Mouse (Mus musculus) ovary, adult 18-20 months (tissue): ENCODE results near the gene Itsn1.

ENCODE experiments used
- DNase-seq: peaks from one replicate; pipeline ENCODE4 v3.0.0; 2022; ENCODE audit warnings: low spot score, mixed read lengths

The Itsn1 gene

DNA sequence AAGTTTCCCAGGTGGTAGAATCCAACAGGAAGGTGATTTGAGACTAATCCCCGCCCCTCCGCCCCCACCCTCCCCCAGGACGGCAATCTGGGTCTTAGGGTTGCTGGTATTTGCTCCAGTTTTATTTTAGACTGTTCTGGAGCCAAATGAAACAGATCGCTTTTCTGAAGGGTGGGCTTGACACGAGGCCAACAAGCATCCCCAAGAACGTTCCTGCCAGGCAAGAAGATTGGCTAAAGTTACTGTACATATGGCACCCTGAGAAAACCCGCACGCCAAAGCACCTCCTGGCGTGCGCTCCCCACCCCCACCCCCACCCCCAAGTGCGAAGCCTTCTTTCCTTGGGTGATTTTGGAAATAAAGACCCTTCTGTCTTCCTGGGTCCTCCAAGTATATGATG, 178.1 kb downstream of the Itsn1 start:
- no peak for DNase-seq

DNA sequence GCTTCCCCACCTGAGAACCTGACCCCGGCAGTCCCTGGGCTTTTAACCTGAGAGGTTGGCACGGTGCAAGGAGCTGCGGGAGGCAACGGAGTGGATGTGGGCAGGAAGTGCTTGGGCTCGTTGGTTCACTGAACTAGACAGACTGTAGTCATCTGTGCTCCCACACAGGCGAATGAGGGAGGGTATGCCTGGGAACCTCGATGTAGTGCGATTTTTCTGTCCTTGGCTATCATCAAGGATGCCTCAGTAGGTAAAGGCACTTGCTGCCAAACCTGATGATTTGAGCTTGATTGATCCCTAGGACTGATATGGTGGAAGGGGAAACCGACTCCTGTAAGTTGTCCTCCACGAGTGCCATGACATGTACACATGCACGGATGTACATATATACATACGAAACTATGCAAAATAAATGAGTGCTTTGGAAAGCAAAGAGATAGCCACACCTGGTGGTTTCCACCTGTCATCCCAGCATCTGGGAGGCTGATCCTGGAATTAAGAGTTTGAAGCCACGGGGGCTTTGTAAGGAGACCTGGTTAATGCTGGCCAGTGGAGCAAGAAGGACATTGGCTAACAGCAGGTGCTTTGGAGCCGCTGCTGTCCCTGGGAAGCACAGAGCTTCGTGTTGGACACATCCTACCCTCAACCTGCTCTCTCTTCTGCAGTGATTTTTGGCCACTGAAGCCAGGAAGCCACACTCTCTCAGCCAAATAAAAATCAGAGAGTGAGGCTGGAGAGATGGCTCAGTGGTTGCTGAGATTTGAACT, 180.7 kb downstream of the Itsn1 start:
- no peak for DNase-seq

DNA sequence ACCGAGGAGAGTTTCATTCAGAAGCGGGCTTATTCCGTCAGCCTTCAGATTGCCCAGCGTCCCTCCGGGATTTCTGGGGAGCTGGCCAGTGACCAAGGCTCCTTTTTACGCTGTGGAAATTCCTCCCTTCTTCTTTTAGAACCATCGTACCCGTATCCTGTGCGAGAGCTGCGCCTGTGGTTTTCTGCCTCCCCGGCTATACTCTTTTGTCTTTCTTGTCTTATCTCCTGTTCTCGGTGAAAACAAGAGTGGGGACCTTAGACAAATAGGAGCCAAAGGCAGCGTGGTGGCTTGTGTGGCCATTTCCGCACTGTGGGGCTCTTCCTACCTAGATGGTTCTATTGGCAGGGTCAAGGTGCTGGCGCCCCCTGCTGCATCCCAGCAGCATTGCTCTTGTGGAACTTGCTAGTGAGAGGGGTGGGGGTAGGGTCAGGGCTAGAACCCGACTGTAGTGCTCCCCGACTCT, 188.6 kb downstream of the Itsn1 start:
- DNase-seq: peak; percentile 75

DNA sequence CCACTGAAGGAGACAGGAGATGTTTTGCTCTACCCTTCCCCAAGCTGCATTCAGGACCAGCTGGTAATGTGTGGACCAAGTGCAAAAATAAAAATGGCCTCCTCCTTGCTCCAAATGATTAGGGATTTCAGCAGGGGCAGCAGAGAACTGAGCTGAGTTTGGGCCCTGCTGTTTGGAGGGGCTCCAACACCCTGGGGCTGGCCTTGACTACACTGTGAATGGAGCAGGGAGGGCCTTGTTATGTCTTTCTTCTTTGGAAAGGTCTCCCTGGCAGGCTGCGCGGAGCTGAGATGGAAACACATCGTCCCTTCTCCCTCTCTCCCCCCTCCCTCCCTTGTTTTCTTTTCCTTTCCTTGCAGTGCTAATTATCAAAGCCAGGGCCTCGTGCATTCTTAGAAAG, 189.4 kb downstream of the Itsn1 start:
- peak; percentile 86 for DNase-seq

DNA sequence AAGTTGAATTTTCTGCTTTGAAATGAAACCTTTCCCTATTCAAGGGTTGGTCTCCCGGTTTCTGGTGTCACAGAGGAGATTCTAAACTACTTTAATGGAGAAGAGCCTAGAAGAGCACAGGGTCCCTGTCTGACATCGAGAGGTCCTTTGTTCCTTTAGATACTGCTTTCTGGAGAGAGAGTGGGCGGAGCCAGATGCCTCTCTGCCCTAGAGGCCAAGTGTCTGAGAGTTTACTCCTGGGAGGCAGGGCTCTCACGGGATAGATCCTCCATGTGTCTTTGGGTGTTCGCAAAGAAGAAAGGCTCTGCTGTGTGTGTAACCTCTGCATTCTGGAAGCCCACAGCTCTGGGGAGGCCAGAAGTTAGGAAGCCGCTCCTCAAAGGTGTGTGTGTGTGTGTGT, 190.0 kb downstream of the Itsn1 start:
- peak; percentile 45 for DNase-seq

DNA sequence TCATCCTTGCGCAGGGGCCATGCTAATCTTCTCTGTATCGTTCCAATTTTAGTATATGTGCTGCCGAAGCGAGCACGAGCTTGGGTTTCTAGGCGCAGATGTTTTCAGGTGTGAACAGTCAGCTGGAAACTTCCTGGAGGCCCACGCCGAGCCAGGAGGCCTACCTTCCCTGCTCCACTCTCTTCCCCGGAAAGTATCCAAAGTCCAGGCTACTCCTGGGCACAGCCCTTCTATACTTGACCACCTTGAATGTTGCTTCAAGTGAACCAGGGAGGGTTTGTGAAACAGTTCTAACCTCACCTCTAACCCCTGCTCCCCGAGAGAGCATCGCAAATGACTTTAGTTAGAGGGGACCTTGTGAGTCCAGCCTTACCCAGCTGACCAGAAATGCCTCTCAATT, 192.3 kb downstream of the Itsn1 start:
- DNase-seq: no peak

DNA sequence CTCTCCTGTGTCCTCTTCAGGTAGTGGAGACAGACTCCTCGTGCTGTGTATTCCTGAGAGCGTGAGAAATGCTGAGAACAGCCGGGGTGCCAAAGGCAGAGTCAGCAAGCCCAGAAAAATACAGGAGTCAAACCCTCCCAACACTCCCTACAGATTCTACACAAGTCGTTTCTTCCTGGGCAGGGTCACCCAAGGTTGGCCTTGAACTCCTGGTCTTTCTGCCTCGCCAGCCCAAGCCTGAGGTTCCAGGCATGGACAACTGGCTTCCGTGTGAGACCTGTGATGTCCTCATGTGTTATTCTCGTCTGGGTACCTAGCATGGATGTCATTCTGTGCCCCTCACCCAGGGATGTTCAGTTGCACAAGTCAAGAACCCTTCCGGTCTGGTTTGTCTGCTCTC, 193.9 kb downstream of the Itsn1 start:
- DNase-seq: no peak

DNA sequence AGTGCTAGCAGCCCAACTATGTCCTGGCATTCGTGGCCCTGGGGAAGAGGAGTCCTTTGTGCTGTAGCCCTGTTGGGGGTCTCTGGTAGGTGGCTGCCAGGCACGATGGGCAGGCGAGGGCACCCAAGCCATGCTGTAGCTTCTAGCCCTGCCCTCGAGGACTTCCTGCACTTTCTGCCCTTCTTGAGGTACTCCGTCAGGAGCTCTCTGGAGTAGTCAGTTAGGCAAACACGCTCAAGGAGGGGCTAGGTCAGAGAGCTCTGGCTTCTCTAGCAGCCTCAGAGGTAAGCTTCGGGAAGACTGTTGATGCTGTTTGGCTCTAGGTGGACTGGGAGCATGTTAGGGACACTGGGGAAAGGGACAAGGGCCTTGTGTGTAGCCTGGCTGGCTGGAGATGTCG, 195.3 kb downstream of the Itsn1 start:
- DNase-seq: no peak

DNA sequence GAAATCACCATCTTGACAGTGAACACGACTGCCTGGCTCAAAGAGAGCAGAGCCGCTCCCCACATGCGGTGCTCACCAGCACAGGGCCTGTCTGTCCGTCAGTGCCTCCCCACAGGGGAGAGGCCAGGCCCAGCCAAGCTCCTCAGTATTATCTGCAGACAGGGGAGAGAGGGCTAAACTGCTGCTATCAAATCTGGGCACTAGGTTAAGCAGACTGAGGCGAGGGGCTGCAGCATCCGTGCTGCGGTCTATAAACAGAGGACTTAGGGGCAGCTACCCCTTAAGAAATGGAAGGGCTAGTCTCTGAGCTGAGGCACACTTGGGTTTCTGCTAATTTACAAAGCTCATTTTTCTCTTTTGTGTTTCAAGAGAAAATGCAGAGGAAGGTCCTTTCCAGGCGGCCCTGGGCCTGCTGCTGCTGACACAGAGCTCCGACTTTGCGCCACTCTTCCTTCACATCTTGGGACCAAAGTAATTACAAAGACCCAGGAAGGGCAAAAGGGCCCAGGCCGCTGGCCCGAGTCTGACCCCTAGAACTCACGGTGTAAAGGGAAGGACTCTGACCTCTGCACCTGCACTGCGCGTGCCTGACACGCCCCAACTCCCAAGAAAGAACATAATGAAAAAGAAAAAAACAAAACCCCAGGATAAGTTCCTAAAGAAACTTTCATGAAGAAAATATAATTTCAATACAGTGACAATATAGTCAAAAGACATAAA, 199.0 kb downstream of the Itsn1 start:
- DNase-seq: no peak

DNA sequence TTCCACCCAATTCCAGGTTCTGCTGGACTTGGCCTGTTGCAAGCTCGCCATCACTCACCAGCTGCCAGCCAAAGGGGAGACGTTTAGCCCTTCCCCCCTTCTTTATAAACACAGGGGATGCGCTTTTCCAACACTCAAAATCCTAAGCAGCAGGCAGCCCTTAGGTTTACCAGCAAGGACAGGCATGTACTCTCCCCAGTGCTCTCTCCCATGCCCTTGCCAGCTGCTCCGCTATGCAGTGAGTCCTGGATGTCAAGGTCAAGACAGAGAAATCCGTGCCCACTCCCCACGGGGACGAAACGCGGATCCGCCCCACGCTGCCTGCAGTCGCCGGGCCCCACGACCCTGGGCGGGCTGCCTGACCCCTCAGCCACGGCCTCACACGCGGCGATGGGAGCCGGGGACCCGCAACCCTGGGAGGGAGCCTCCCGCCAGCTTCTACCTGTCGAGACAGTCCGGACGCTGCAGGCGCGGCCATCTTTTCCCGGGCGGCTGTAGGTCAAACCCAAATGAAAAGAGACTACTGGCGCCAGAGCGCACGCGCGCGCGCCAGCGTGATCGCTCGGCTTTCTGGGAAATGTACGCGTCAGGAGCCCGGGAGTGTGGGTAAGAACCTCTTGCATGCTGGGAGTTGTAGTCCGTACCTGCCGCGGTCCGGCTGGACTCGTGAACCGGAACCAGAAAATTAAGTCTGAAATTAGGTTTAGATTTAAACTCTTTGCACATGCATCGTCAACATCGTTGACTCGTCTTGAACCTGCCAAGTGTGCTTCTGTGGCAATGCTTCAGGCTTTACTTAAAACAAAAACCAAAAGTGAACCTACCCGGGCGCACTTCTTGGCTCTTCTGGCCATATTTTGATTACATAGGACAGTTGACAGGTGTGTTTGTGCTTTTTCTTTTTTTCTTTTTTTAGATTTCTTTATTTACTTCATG, 202.3 kb downstream of the Itsn1 start:
- DNase-seq: peak; percentile 91

DNA sequence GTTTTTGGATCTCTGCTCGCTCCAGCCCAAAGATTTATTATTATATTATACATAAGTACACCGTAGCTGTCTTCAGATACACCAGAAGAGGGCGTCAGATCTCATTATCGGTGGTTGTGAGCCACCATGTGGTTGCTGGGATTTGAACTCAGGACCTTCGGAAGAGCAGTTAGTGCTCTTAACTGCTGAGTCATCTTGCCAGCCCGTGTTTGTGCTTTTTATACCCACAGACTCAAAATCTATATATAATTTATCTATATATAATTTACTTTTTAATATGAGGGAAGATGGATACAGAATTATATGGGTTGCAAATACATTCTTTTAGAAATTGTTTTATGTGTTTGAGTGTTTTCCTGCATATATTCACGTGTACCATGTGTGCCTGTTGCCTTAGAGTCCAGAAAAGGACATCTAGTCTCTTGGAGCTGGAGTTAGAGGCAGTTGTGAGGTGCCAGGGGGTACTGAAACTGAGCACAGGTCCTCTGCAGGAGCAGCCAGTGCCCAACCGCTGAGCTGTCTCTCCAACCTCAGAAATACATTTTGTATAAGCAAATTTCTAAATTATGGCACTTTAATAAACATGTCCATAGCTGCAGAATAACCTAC, 203.1 kb downstream of the Itsn1 start:
- no peak for DNase-seq

DNA sequence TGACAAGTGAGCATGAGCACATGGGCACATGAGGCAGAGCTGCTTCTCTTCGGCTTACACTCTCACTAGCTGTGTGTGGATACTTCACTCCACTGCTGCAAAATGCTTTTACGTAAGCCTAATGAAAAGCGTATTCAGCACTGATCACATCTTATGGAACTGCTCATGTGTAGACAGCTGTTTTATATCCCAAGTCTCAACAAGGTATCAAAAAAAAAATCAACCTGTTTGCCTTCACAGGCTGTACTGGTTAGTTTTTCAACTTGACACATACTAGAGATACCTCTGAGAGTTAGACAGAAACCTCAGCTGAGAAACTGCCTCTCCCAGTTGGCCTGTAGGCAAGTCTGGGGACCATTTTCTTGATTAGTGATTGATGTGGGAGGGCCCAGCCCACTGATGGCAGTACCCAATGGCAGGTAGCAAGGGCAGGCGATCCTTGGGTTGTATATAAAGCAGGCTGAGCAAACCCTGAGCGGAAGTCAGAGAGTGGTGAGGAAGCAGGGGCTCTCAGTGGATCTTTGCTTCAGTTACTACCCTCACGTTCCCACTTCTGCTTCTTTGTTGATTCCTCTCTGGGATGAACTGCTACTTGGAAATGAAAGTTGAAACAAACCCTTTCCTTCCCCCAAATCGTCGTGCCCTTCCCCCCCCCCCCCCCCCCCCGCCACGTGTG, 203.9 kb downstream of the Itsn1 start:
- DNase-seq: no peak

DNA sequence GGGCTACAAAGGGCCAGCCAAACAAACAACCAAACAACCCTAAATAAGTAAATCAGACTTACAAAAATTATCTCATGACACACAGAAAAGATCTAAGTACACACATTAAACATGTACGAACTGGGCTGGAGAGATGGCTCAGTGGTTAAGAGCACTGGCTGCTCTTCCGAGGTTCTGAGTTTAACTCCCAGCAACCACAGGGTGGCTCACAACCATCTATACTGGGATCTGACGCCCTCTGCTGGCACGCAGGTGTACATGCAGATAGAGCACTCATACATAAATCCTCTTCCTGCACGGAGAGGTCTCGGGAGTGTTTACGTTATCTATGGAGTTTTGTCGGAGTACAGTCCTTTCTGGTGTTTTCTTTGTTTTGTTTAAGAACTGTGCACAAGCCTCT, 206.0 kb downstream of the Itsn1 start:
- no peak for DNase-seq

DNA sequence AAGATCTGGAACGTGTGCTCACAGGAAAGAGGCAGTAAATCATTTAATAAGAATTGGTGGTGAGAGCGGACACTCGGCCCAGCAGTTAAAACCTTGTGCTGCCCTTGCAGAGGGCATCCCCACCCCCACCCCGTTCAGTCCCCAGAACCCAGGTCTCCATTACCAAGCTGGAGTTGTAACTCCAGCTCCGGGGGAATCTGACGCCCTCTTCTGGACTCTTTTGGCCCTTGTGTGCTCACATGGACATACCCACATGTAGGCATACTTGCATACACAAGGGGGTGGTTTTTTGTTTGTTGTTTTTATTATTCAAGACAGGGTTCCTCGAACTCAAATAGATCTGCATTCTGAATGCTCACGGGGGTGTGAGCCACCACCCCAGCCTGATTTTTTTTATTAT, 206.6 kb downstream of the Itsn1 start:
- DNase-seq: no peak

DNA sequence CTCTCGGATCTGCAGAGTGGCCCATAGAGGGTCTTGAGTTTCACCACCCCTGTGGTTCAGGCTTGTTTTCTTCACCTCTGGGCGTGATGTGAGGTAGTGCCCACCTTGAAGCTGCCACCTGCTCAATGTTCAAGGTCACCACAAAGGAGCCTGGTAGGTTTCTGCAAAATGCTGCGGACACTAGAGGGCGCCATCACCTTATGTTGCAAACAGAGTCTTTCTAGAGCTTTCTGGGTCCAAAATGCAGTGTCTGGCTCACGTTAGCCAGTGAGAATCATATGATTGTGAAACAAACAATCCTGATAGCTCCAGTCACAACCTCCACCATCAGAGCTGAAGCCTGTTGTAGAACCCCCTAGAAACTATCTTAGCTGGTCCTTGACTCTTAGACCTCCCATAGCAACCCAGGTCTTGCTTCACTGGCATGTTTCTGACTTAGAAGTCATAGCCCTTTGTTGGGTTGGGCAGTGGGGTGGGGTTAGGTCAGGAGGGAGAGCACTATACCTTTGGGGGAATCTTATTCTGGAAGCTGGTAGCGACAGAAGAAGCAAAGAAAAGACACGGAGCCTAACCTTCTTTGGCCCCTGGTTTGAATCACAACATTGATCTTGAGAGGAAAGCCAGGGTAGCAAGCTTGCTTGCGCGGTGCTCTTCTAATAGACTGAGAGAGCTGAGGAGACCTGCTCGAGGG, 207.4 kb downstream of the Itsn1 start:
- no peak for DNase-seq

DNA sequence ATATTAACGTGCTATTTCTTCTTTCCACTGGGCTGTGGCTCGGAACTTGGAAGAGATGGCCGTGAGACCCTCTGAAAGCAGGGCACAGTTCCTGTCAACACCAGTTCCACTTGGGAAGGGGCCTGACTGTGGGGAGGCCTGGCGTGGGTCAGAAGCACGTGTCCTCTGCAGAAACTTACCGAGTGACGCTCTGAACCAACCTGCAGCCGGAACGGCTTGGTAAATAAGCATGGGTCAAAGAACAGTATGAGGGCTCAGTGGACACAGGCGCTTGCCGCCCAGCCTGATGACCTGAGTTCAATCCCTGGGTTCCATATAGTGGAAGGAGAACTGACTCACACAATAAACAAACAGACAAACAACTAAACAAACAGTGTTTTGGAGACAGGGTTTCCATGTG, 208.2 kb downstream of the Itsn1 start:
- no peak for DNase-seq

DNA sequence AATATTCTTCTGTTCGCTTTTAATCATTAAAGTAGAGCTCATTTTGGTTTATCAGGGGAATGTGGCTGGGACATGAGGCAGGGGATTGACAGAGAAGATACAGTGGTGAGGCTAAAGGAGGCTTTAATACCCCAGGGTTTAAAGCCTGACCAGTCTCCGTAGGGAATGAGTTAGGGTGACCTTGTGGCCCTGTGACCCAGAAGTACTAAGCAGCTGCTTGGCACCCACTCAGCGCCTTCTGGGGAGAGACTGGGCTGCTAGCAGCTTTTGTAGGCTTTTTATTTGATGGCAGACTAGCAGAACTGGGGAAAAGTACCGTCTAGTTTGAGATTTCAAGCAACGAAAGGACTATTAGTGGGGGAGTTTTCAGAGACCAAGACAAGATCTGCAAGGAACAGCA, 209.1 kb downstream of the Itsn1 start:
- DNase-seq: no peak

DNA sequence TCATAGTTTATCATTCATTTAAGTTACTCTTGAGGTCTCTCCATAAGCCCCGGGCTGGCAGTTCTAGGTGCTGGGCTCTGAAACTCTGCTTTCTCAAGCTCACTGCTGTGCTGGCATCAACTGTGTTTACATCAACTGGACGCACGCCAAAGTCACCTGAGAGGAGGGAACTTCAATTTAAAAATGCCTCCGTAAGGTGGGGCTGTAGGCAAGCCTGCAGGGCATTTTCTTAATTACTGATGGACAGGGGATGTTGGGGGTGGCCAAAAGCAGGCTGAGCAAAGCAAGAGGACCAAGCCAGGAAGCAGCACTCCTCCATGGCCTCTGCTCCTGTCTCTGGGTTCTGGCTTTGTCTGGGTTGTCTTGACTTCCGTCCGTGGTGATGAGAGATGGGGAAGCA, 211.6 kb downstream of the Itsn1 start:
- DNase-seq: no peak

DNA sequence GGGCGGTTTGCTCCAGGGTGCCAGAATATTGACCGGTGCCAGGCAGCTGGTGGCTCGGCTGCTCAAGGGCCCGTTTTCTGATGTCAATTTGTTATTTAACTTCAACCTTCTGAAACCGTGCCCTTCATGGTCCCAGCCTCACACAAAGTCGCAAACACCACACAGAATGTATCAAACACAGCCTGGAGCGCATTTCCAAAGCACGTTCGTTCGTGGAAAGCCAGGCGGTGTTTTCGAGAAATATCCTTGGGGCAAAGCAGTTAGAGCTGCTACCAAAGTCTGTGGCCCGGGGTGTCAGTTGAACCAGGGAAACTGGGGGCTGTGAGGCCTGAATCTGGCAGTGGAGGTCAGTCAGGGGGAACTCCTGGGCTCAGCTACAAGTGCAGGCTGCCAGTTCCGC, 213.1 kb downstream of the Itsn1 start:
- DNase-seq: no peak

DNA sequence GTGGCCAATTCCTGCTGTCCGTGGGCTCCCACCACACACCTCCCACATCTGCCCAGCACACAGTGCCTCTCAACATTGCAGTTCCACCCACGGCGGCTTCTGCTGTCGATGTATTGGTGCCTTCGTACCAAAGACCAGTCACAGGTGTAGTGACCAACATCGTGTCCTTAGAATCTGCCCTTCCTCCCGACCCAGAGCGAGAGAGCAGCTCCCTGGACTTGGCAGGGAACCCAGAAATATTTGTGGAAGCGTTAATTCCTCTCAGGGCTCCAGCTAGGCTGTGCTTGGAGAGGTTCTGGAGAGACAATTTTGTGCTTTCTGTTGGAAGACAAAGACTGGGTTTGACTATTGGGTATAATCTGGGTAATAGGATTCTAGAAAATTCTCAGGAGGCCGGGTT, 217.2 kb downstream of the Itsn1 start:
- DNase-seq: no peak

DNA sequence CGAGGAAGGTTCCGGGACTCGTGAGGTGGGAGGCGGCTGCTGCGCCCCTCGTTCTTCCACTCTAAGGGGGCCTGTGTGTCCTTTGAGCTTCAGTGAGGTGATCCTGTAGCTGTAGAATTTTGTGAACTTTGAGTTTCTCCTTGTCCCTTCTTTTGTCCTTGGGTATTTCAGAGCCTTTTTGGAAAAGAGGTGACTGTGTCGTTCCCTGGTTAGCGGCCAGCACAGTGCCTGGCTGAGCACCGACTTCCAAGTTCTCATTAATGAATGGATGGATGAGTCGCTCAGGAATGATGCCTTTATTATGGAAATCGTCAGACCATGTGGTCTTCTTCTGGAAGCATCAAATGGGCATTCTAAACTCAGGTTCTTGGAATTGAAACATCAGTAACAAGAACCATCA, 218.0 kb downstream of the Itsn1 start:
- no peak for DNase-seq
